Mouse (Mus musculus) megakaryocyte, adult 5-6 weeks (primary cell): ENCODE measurements around the gene Gm2026. TPM values are rescaled to one million over a fixed set of nuclear protein-coding genes. Genes with fewer than 3 reads are reported as not detected.
"Not testable (repeated sequence)": the region's sequence is repeated elsewhere in the genome, so short reads cannot be mapped to it uniquely, and the experiment has no call there.

Source experiments
- ATAC-seq: 2 replicates; pipeline ENCODE4 v1.8.0; 2016; ENCODE audit warnings: mild to moderate bottlenecking, inconsistent platforms; ENCODE audit not compliant: poor library complexity, severe bottlenecking
- total RNA-seq, 2 experiments: library from RNA; stranded (forward) in 1 of 2; stranded (reverse) in 1 of 2; fragments of 153-499, 151-499 nt in 1 of 2; fragments of 221-1000, 200-1000 nt in 1 of 2; gene quantifications; 2 replicates each; pipeline versions ENCODE4 v1.2.3 to v1.2.4; 2015 to 2017

Gm2026 gene
- total RNA-seq (2015) (9.9 and 13.1 TPM in 2 replicates), total RNA-seq (2017) (0.49 and 8.3 TPM in 2 replicates)

DNA sequence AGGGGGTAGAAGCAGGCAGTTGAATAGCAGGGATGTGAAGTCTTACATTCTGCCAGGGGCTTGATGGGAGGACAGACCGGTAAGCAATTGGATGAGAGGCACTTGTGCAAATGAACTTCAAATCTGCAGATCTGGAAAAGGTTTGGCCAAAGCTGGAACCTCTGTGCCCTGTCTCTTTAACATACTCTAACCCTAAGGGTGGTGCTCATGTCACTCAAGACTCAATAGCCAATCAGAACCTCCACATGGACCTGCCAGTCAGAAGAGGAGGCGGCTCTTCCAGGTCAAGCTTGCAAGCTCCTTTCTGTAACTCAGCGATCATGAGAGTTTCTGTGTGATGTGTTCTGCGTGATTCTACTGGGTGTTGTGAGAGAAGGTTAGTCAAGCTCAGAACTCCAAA is at the start of gene Gm2026:
Gene Gm2026 (plus strand): TSS at position 301 of the 400 bp plus-strand sequence.
- ATAC-seq, result not testable (repeated sequence)

DNA sequence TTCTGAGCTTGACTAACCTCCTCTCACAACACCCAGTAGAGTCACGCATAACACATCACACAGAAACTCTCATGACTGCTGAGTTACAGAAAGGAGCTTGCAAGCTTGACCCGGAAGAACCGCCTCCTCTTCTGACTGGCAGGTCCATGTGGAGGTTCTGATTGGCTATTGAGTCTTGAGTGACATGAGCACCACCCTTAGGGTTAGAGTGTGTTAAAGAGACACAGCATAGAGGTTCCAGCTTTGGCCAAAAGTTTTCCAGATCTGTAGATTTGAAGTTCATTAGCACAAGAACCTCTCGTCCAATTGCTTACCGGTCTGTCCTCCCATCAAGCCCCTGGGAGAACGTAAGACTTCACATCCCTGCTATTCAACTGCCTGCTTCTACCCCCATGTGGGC is 34.1 kb upstream of the Gm2026 start, which contains the start of gene Zfp966:
Gene Zfp966 (minus strand): TSS at position 101 of the 400 bp plus-strand sequence.
- ATAC-seq, result not testable (repeated sequence)

Other genes with a start within 250 kb of the Gm2026 start
- not detected in 2 replicates for gene Gm2007, start 223.8 kb upstream of the Gm2026 start, total RNA-seq (2015)
- not detected in 2 replicates for gene Gm2007, start 223.8 kb upstream of the Gm2026 start, total RNA-seq (2017)
- gene Gm14288, start 164.2 kb upstream of the Gm2026 start, total RNA-seq (2015), result 6.5 and 9.0 TPM in 2 replicates
- gene Gm14288, start 164.2 kb upstream of the Gm2026 start, total RNA-seq (2017), result 3.5 and 6.8 TPM in 2 replicates
- 4.8 and 5.0 TPM in 2 replicates for gene Gm6710, start 96.1 kb upstream of the Gm2026 start, total RNA-seq (2015)
- 0.84 and 2.1 TPM in 2 replicates for gene Gm6710, start 96.1 kb upstream of the Gm2026 start, total RNA-seq (2017)
- 3.1 and 4.2 TPM in 2 replicates for gene Zfp966, start 34.2 kb upstream of the Gm2026 start, total RNA-seq (2015)
- gene Zfp966, start 34.2 kb upstream of the Gm2026 start, total RNA-seq (2017), result 5.9 and 6.0 TPM in 2 replicates
- 0.23 TPM in 1 of 2 replicates, not detected in the other for gene Gm2004, start 184.5 kb downstream of the Gm2026 start, total RNA-seq (2015)
- 0.18 and 0.41 TPM in 2 replicates for gene Gm2004, start 184.5 kb downstream of the Gm2026 start, total RNA-seq (2017)